Mouse (Mus musculus) limb, embryonic 11.5 days (tissue): ENCODE measurements around the gene Lrwd1. TPM values are rescaled to one million over a fixed set of nuclear protein-coding genes. Genes with fewer than 3 reads are reported as not detected.
"Not testable (repeated sequence)": the region's sequence is repeated elsewhere in the genome, so short reads cannot be mapped to it uniquely, and the experiment has no call there.

Source experiments
- ATAC-seq: fragments of 200-750 bp; cut with Nextera tagmentation; 2 replicates; pipeline ENCODE4 v1.8.0; 2017; ENCODE audit warnings: low read depth; ENCODE audit not compliant: insufficient number of reproducible peaks, low FRiP score, low TSS enrichment
- DNase-seq: peaks from one replicate; pipeline ENCODE4 v3.0.0-alpha.2; 2015; ENCODE audit warnings: low spot score
- H3K27ac ChIP-seq: fragments of 300-500 bp; sonication (generic); replicated peaks from 2 replicates; pipeline ENCODE4 v1.5.1; 2014; ENCODE audit warnings: low read depth, mild to moderate bottlenecking, low read length
- H3K27me3 ChIP-seq: fragments of 300-500 bp; sonication (generic); 2 replicates; pipeline ENCODE4 v1.6.1; 2014; ENCODE audit warnings: mild to moderate bottlenecking, low read length, mixed read lengths; ENCODE audit not compliant: control insufficient read depth, insufficient read depth
- H3K36me3 ChIP-seq: fragments of 300-500 bp; sonication (generic); 2 replicates; pipeline ENCODE4 v1.6.1; 2014; ENCODE audit warnings: mild to moderate bottlenecking, low read length, moderate library complexity, mixed read lengths; ENCODE audit not compliant: control insufficient read depth, insufficient read depth
- H3K4me1 ChIP-seq: fragments of 300-500 bp; sonication (generic); 2 replicates; pipeline ENCODE4 v1.6.1; 2014; ENCODE audit warnings: low read length, mixed read lengths; ENCODE audit not compliant: control insufficient read depth, insufficient read depth
- H3K4me2 ChIP-seq: fragments of 300-500 bp; sonication (generic); 2 replicates; pipeline ENCODE4 v1.6.1; 2014; ENCODE audit warnings: low read depth, mild to moderate bottlenecking, moderate library complexity; ENCODE audit not compliant: severe bottlenecking
- H3K4me3 ChIP-seq: fragments of 300-500 bp; sonication (generic); 2 replicates; pipeline ENCODE4 v1.5.1; 2014; ENCODE audit warnings: low read depth, low read length
- H3K9ac ChIP-seq: fragments of 300-500 bp; sonication (generic); 2 replicates; pipeline ENCODE4 v1.6.1; 2014; ENCODE audit warnings: mild to moderate bottlenecking, low read length
- H3K9me3 ChIP-seq: fragments of 300-500 bp; sonication (generic); 2 replicates; pipeline ENCODE4 v1.6.1; 2016; ENCODE audit warnings: low read length; ENCODE audit not compliant: control insufficient read depth
- WGBS: fragments of 180-500 bp; shearing (Covaris S2); extraction: QIAGEN DNeasy Blood & Tissue Kit; methylation state at CpG from one replicate; pipeline ENCODE4 v1.1.7; 2014; 5-methylcytosine and 5-hydroxymethylcytosine counted together
- polyA plus RNA-seq: library from polyadenylated mRNA; unstranded; fragments of >200 nt; fragmentation: Nextera tagmentation; extraction: Ambion mirVana; gene quantifications from 2 replicates; pipeline ENCODE4 v1.2.1, GENCODE M21; 2014

Gene Lrwd1
- polyA plus RNA-seq, 1 experiment from 2014 or later, result 50.5 TPM

DNA sequence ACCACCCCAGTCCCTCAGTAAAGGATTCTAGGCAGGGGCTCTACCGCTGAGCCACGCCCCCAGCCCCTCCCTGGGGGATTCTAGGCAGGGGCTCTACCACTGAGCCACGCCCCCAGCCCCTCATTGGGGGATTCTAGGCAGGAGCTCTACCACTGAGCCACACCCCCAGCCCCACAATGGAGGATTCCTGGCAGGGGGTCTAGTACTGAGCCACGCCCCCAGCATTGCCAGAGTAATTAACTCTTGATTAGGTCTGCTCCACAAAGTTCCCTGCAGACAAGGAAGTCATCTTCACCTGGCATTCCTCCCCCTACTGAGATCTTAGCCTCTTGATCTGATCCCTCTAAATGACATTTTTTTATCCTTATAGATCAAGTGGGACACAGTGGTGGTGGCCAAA lies 22.3 kb downstream of the Lrwd1 start:
- not testable (repeated sequence) for H3K9ac ChIP-seq, H3K27ac ChIP-seq, H3K27me3 ChIP-seq, DNase-seq, H3K9me3 ChIP-seq, H3K4me3 ChIP-seq, H3K36me3 ChIP-seq, H3K4me2 ChIP-seq, ATAC-seq
- WGBS, result 43% methylated on average over 3 of the region's 4 CpGs
- H3K4me1 ChIP-seq, result peaks cover 11% of the 10 kb centered on the region

DNA sequence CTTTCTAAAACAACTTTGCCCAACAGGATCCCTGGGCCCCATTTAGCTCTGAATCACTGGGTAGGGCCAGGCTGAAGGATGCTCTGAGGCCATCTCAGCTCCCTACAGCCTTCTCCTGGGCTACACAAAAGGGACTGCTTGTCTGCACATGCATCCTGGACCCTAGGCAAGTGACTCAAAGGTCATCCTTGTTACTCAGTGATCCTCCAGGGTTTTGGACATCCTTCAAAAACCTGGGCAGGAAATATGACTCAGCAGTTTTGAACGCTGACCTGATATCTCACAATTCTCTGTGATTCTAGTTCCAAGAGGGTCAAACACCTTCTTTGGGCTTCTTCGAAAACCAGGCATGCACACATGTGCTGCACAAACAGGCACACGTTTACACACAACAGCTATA lies 26.8 kb downstream of the Lrwd1 start:
- H3K9me3 ChIP-seq, result no peaks in the 10 kb centered on the region
- ATAC-seq, result no peak
- H3K4me3 ChIP-seq, result no peak overlapping the region
- no peak for DNase-seq
- H3K9ac ChIP-seq, result no peak overlapping the region
- H3K27ac ChIP-seq, result no peak overlapping the region
- 84% methylated on average over 3 of the region's 3 CpGs for WGBS
- no peaks in the 10 kb centered on the region for H3K36me3 ChIP-seq
- no peaks in the 10 kb centered on the region for H3K4me1 ChIP-seq
- H3K27me3 ChIP-seq, result no peaks in the 10 kb centered on the region
- H3K4me2 ChIP-seq, result no peak overlapping the region

DNA sequence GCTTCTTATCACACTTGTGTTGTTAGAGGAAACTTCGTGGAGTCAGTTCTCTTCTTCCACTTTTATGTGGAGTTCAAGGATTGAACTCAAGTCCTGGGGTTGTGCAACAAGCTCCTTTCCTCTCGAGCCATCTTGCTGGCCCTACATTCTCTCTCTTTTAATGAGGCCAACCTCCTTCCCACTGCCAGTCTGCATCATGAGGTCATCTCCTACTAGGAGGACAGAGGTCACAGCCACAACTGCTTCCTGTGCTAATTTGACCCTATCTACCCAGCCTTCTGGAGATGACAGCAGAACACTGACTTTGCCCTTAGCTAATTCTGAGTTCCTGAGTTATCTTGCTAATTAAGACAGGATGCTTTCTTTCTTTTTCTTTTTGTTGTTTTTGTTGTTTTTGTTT lies 27.4 kb downstream of the Lrwd1 start:
- Histone ChIP-seq H3K4me2 (no peak overlapping the region), H3K9me3 (no peaks in the 10 kb centered on the region), H3K36me3 (no peaks in the 10 kb centered on the region), H3K4me3 (no peak overlapping the region), H3K27ac (no peak overlapping the region), H3K4me1 (no peaks in the 10 kb centered on the region), H3K27me3 (no peaks in the 10 kb centered on the region), H3K9ac (no peak overlapping the region)
- no peak for ATAC-seq
- no peak for DNase-seq
- 49% methylated on average over 2 of the region's 2 CpGs for WGBS

DNA sequence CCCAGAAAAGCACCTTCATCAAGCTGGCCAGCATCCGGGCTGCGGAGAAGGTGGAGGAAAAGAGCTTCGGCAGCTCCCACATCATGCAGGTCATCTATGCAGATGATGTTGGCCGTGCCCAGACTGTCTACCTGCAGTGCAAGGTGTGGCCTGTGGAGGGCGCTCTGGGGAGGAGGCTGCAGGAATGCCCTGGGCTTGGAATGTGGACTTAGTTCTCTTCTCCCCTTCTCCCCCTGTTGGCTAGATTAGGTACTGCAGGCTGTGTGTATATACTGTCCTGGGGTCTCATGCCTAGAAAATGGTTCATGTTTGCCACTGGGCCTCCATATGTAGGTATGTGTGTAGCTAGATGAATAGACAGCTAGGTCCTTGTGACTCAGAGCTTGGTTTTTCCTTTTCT lies 31.4 kb downstream of the Lrwd1 start:
- peak; percentile 47 for DNase-seq
- 85% methylated on average over 5 of the region's 5 CpGs for WGBS
- H3K27me3 ChIP-seq, result no peaks in the 10 kb centered on the region
- ATAC-seq, result no peak
- no peak overlapping the region for H3K9ac ChIP-seq
- 0 out of 2 replicates have a peak, but pooled peaks cover 3% of the 10 kb centered on the region for H3K4me1 ChIP-seq
- no peak overlapping the region for H3K4me2 ChIP-seq
- H3K36me3 ChIP-seq, result no peaks in the 10 kb centered on the region
- no peak overlapping the region for H3K27ac ChIP-seq
- no peaks in the 10 kb centered on the region for H3K9me3 ChIP-seq
- H3K4me3 ChIP-seq, result no peak overlapping the region

DNA sequence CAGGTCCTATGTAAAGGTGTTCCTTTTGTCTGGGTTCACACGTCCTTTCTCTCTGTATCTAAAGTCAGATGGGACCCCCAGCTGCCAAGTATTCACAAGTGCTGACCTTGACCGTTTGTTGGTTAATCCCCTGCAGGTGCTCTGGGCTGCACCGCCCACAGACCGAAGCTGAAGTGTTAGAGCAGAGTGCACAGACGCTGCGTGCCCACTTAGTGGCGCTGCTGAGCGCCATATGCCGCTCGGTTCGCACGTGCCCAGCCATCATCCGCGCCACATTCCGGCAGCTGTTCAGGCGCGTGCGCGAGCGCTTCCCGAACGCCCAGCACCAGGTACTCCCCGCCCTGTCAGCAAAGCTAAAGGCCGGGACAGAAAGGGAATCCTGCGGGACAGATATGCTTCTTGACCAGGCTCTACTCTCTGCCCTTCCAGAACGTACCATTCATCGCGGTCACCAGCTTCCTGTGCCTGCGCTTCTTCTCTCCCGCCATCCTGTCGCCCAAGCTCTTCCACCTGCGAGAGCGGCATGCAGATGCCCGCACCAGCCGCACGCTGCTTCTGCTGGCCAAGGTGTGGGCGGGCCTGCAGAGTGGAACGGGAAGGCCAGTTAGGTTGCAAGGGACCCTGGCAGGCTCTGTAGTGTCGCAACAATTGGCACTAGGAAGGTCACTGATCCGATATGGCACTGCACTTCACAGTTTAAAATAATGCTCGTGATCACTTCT lies 33.6 kb downstream of the Lrwd1 start:
- 7% methylated on average over 41 of the region's 41 CpGs for WGBS
- Histone ChIP-seq H3K27ac (no peak overlapping the region), H3K4me1 (0 out of 2 replicates have a peak, but pooled peaks cover 3% of the 10 kb centered on the region), H3K9me3 (no peaks in the 10 kb centered on the region), H3K4me2 (peak overlapping the region; percentile 54), H3K4me3 (no peak overlapping the region), H3K9ac (peak overlapping the region; percentile 27; the same call in 1 of the 2 replicates), H3K27me3 (no peaks in the 10 kb centered on the region), H3K36me3 (no peaks in the 10 kb centered on the region)
- ATAC-seq (peak; percentile 67; the same call in 1 of the 2 replicates), DNase-seq (peak; percentile 81)

DNA sequence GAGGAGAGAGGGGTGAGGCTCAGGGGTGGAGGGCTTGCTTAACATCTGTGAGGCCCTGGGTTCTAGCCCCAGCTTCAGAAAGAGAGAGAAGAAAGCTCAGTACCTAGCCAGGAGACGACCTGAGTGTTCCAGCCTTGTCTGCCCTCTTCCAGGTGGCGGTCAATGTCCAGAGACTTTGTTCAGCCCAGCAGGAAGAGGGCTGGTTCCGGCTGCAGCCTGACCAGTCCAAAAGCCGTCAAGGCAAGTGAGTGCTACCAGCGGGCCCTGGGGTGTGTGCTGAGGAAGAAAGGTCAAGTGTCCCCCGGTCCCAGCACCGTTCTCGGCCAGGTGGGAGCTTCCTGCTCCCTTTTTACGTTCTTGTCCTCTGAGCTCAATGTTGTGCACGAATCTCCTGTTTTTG lies 37.3 kb downstream of the Lrwd1 start:
- H3K27ac ChIP-seq, result no peak overlapping the region
- no peak overlapping the region for H3K4me3 ChIP-seq
- H3K36me3 ChIP-seq, result no peaks in the 10 kb centered on the region
- ATAC-seq (no peak), DNase-seq (no peak)
- no peak overlapping the region for H3K4me2 ChIP-seq
- H3K27me3 ChIP-seq, result no peaks in the 10 kb centered on the region
- H3K9ac ChIP-seq, result no peak overlapping the region
- H3K4me1 ChIP-seq, result 0 out of 2 replicates have a peak, but pooled peaks cover 3% of the 10 kb centered on the region
- H3K9me3 ChIP-seq, result no peaks in the 10 kb centered on the region; the same call in 1 of the 2 replicates
- WGBS, result 81% methylated on average over 10 of the region's 10 CpGs

DNA sequence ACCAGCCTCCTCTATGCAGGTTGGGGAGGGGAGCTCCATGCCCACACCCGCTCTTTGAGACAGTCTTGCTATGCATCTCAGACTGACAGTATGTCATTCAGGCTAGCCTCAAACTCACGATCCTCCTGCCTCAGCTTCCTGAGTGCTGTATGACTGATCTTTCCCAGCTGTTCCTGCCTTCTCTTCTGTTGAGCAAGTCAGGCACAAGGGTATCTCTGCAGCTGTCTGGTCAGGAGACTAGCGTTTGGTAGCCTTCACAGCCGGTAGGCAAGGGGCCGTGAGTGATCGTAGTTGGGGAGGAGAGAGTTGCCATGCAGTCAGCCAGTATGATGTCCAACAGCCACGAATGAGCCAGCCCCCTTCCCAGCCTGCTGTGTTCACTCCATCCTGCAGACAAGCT lies 40.8 kb downstream of the Lrwd1 start:
- DNase-seq (no peak), ATAC-seq (no peak)
- WGBS, result 81% methylated on average over 7 of the region's 7 CpGs
- H3K9me3 ChIP-seq, result no peaks in the 10 kb centered on the region; the same call in 1 of the 2 replicates
- H3K36me3 ChIP-seq, result no peaks in the 10 kb centered on the region
- H3K4me2 ChIP-seq, result no peak overlapping the region
- no peak overlapping the region for H3K27ac ChIP-seq
- no peak overlapping the region for H3K4me3 ChIP-seq
- no peaks in the 10 kb centered on the region for H3K4me1 ChIP-seq
- H3K9ac ChIP-seq, result no peak overlapping the region
- no peaks in the 10 kb centered on the region for H3K27me3 ChIP-seq

DNA sequence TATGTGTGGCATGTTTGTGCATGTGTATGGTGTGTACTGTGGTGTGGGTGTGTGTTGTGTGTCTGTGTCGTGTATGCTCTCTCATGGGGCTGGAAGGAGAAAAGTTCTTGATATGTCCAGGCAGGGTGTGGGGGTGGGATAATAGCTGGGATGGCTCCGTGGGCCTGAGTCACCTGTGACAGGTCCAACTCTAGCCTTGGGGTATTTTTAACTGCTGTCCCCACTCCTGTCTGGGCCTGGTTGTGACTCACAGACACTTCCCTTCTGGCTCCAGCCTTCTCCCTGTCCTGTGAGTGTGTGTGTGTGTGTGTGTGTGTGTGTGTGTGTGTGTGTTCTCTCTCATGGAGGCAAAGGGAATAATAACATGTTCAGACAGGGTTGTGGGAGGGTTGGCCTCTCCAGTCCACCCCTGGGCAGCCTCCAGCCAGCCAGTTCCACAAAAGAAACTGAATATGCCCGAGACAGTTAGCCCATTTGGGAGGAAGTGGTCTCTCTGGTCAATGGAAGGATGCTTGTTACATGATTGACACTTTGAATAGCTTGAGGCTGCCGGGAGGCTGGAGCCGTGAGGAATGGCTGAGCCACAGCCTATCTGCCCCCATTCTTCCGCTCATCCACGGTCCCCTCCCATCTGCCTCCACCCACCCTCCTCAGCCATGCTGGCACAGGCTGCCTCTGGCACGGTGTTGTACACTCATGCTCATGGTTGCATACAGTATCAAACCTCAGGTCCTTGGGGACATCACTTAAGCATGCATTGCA lies 41.4 kb downstream of the Lrwd1 start:
- Histone ChIP-seq H3K9ac (no peak overlapping the region), H3K4me1 (no peaks in the 10 kb centered on the region), H3K4me3 (no peak overlapping the region), H3K4me2 (no peak overlapping the region), H3K9me3 (no peaks in the 10 kb centered on the region; the same call in 1 of the 2 replicates), H3K27me3 (no peaks in the 10 kb centered on the region), H3K36me3 (no peaks in the 10 kb centered on the region), H3K27ac (no peak overlapping the region)
- ATAC-seq, result no peak
- no peak for DNase-seq
- WGBS, result 77% methylated on average over 8 of the region's 8 CpGs
